Mouse (Mus musculus) E14TG2a.4 (cell line): ENCODE measurements around the gene BC024978.

Source experiments
- CTCF ChIP-seq: conservative IDR thresholded peaks from 2 replicates; pipeline ENCODE4 v1.5.1; 2014; ENCODE audit warnings: low read length
- NANOG ChIP-seq: IDR thresholded peaks from 2 replicates; pipeline ENCODE4 v1.6.1; 2014; ENCODE audit warnings: borderline replicate concordance, low read length, mixed read lengths

DNA sequence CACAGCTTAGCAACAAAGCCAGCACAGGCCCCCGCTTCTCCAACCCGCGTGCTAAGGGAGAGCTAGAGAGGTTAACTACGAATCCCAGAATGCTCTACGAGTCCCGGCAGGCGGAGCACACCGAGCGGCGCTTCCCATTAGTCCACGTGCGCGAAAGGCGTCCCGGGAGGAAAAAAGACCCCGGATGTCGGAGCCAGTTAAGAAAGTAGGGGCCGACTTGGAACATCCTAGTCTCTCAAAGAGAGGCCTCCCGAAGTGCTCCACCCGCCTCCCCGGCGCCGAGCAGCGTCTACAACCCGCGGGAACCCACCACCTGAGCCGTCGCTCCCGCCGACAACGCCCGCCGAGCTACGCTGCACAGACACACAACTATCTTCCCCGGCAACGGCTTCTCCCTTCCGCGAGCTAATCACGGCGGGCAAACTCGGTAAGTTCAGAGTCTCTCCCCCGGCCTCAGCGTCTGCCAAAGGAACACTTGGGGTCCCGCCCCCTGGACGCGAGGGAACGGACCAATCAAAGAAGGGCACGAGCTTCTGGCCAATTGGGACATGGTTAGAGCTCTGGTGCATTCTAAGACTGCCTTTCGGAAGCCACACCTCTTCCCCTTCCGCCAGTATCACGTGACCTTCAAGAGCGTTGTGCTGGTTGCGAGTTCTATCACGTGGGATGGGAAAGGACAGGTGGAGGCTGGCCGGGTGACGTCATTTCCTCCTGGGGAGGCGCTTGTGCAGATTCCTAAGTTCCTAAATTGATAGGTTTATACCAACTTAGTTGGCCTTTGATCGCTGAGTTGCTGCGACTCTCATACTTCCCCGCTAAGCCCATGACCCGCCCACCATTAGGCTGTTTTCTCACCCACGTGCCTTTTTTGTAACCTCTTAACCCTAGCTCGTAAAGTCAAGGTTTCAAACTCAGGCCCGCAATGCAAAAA is at the start of gene BC024978, which contains the start of gene Snrpa:
- no peak for TF ChIP-seq NANOG
- no peak for TF ChIP-seq CTCF
